ENCODE assay signal across 8 mouse cellular contexts in the genomic region with DNA sequence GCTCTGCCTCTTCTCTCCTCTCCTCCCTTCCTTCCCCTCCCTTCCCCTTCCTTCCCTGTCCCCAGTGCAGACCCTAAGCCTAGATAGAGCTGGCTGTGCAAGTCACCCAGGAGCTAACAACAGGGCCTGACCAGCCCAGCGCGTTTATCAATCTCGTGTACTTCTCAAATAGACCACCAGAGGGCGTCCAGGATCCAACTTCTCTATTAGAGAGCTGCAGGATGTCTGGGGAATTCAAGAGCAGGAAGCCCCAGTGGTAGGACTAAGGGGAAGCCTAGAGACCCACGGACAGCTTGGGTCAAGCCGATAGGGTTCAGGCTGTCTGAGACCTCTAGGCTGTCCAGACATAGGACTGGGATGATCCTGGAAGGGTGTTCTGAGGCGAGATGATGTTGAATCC. TPM values are rescaled to one million over a fixed set of nuclear protein-coding genes. Genes with fewer than 3 reads are reported as not detected.
DNase-seq lines count a peak whose midpoint lies in the region; ATAC-seq and TF ChIP-seq lines count a peak whose summit lies in the region.

No protein-coding gene starts in this region.

- H3K4me2 ChIP-seq in lung, postnatal 0 days (replicated peaks; ENCODE audit: low read depth, low read length): no peak overlapping the region

- H3K36me3 ChIP-seq in lung, postnatal 0 days (ENCODE audit: insufficient read depth, low read length): no peaks in the 10 kb centered on the region

- H3K27ac ChIP-seq in lung, postnatal 0 days (ENCODE audit: low read length): no peak overlapping the region

- no peak for TF ChIP-seq EP300 in lung, postnatal 0 days (IDR thresholded peaks at IDR 0.05)

- peak; percentile 42; the same call in 1 of the 2 replicates for ATAC-seq in lung, postnatal 0 days
- ATAC-seq in erythroid progenitor cell, adult 5-6 weeks (replicated peaks; ENCODE audit: low FRiP score, poor library complexity, severe bottlenecking): no peak

- no peaks in the 10 kb centered on the region for H3K9me3 ChIP-seq in lung, postnatal 0 days (ENCODE audit: low read length)

- H3K27me3 ChIP-seq in lung, postnatal 0 days (replicated peaks; ENCODE audit: insufficient read depth, low read length): peaks cover 77% of the 10 kb centered on the region

- no peak overlapping the region for H3K4me3 ChIP-seq in lung, postnatal 0 days (ENCODE audit: low read depth, low read length)

- no peak overlapping the region for H3K9ac ChIP-seq in lung, postnatal 0 days (replicated peaks; ENCODE audit: low read depth)

- intact Hi-C loops in gastrocnemius, postnatal 36 days (cut with DNase I): loop anchor here (2.0 kb wide), 2 partner anchors 19 to 23 kb away; no protein-coding TSS in a partner anchor

- DNase-seq in CD8-positive naive resting alpha-beta T cell, adult 2 months (ENCODE audit: low read depth in 2 of 2, low spot score in 2 of 2): peak; percentile 82 to 84
- peak; percentile 89 for DNase-seq in ZHBTc4 (ENCODE audit: low read depth, low spot score)
- peak; percentile 72 to 89 for DNase-seq in cerebellum, postnatal 36 days
- peak; percentile 54 to 63 for DNase-seq in gastrocnemius, postnatal 36 days
- peak; percentile 84 for DNase-seq in kidney, postnatal 14 days
- DNase-seq in lung, postnatal 0 days (ENCODE audit: low spot score): peak; percentile 81
- peak; percentile 89 for DNase-seq in retina, postnatal 1 day

- peak; percentile 84 for TF ChIP-seq CTCF in lung, postnatal 0 days (IDR thresholded peaks at IDR 0.05)

- peaks cover 6% of the 10 kb centered on the region for H3K4me1 ChIP-seq in lung, postnatal 0 days (ENCODE audit: insufficient read depth, low read depth, low read length)

- 2% methylated on average over 7 of the region's 7 CpGs for WGBS in lung, postnatal 0 days

RNA-seq across cellular contexts. Expression of gene Wnt10a, which starts 3.5 kb away (rescaled TPM):
- not detected for total RNA-seq in gastrocnemius, postnatal 36 days (2021)
- polyA plus RNA-seq in lung, postnatal 0 days (2015; fragmentation: Nextera tagmentation; extraction: Ambion mirVana): not detected in 2 replicates
- not detected in 2 replicates for total RNA-seq in erythroid progenitor cell, adult 5-6 weeks (2015; ENCODE audit: low replicate concordance)
- total RNA-seq in erythroid progenitor cell, adult 5-6 weeks (2017; ENCODE audit: low replicate concordance): not detected in 2 replicates

RNA-seq across cellular contexts. Expression of gene Wnt6, which starts 16.2 kb away (rescaled TPM):
- under 1 TPM; 0.20 to 0.32 TPM for total RNA-seq in gastrocnemius, postnatal 36 days (2021)
- polyA plus RNA-seq in lung, postnatal 0 days (2015; fragmentation: Nextera tagmentation; extraction: Ambion mirVana): 0.36 and 0.50 TPM in 2 replicates
- not detected in 2 replicates for total RNA-seq in erythroid progenitor cell, adult 5-6 weeks (2015; ENCODE audit: low replicate concordance)
- total RNA-seq in erythroid progenitor cell, adult 5-6 weeks (2017; ENCODE audit: low replicate concordance): not detected in 2 replicates

RNA-seq across cellular contexts. Expression of gene Prkag3, which starts 38.8 kb away (rescaled TPM):
- total RNA-seq in gastrocnemius, postnatal 36 days (2021): 10 to 100 TPM; 63.9 to 90.3 TPM
- 2.6 and 4.6 TPM in 2 replicates for polyA plus RNA-seq in lung, postnatal 0 days (2015; fragmentation: Nextera tagmentation; extraction: Ambion mirVana)
- total RNA-seq in erythroid progenitor cell, adult 5-6 weeks (2015; ENCODE audit: low replicate concordance): not detected in 2 replicates
- total RNA-seq in erythroid progenitor cell, adult 5-6 weeks (2017; ENCODE audit: low replicate concordance): not detected in 2 replicates

Comparison
In these comparisons a context has a peak if more than half of its experiments do, and no peak if none do; other contexts are left out.
1. RNA of gene Prkag3, which starts 38.8 kb away (total RNA-seq): 63.9 to 90.3 TPM in gastrocnemius, postnatal 36 days; not detected in erythroid progenitor cell, adult 5-6 weeks; every median in the first group is over 10 times any median in the second.
2. Peak in every context shown above with its lines, with median percentiles within 50 percentile points of each other: DNase-seq.